Mouse (Mus musculus): ENCODE measurements around the gene Begain. TPM values are rescaled to one million over a fixed set of nuclear protein-coding genes. Genes with fewer than 3 reads are reported as not detected.
A peak's percentile ranks its signal among the peaks of the same experiment; 100 is the strongest.

Begain gene
- polyA plus RNA-seq, 1 experiment from 2014 or later: 34.0 TPM

DNA sequence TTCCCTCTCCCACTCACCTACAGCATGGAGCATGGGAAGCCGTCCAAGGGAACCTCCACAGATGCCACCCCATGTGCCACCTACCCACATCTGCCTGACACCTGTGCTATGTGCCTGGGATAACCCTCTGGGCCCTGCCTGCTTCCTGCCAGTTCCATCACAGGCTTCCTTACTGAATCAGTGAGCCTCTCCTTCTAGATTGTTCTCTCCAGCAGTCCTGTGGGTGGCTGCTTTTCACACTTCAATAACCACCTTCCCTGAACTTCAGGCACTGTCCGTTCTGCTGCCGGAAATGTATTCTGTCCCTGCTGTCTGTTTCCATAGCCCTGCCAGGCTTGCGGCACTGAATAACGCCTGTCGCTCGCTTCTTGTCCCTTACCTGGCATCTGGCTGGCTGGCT, 22.4 kb downstream of the Begain start:
- peaks cover 14% of the 10 kb centered on the region for H3K27me3 ChIP-seq (replicated peaks)

DNA sequence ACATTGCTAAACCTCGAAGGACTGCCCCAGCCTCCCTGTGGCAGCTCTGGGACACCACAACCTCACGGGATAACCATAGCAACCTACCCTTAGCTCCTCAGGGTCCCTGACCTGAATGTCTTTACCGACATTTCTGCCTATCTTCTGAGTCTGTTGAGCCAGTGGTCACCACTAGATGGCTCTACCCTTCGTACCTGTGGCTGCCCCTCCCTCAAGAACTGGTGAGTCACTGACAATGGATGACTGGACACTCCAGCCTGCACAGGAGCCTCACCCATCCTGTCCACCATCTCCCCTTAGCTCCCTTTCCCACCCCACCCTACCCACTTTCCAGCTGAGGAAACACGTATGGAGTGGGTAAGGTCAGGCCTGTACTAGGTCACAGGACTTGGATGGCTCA, 23.5 kb downstream of the Begain start:
- no peak overlapping the region for H3K4me3 ChIP-seq
- no peak; the same call in 1 of the 2 replicates for ATAC-seq (replicated peaks)
- no peaks in the 10 kb centered on the region for H3K36me3 ChIP-seq (replicated peaks)
- no peak overlapping the region for H3K4me2 ChIP-seq
- no peak overlapping the region for H3K27ac ChIP-seq
- H3K9me3 ChIP-seq: no peaks in the 10 kb centered on the region
- no peaks in the 10 kb centered on the region for H3K4me1 ChIP-seq
- H3K9ac ChIP-seq: no peak overlapping the region
- 28% methylated on average over 5 of the region's 5 CpGs for WGBS
- peaks cover 6% of the 10 kb centered on the region; the same call in 1 of the 2 replicates for H3K27me3 ChIP-seq (replicated peaks)

More for the DNA sequence above, 22.4 kb downstream of the Begain start:
- Histone ChIP-seq H3K4me2 (no peak overlapping the region), H3K4me1 (no peaks in the 10 kb centered on the region), H3K9me3 (no peaks in the 10 kb centered on the region), H3K36me3 (replicated peaks) (no peaks in the 10 kb centered on the region), H3K27ac (no peak overlapping the region), H3K4me3 (no peak overlapping the region), H3K9ac (no peak overlapping the region)
- WGBS: 74% methylated on average over 7 of the region's 7 CpGs
- ATAC-seq (replicated peaks): no peak

DNA sequence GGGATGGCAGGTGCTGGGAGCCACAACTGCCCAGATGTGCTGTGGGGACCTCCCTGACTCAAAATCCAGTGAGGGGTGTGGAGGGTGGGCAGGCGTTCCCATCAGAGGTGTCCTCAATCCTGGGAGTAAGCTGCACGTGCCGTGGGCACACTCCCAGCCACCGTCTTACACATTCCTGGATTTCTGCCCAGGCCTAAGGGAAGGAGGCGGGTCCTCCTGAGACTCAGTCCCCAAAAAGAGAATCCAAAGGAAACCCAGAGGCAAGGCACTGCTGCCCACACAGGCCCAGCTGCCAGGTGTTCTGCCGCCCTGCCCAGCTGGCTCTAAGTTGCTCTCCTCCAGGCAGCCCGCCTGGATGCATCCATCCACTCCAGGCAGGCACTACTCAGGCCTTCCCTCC, 28.7 kb downstream of the Begain start:
- Histone ChIP-seq H3K9ac (no peak overlapping the region), H3K4me1 (peaks cover 10% of the 10 kb centered on the region; the same call in 1 of the 2 replicates), H3K27me3 (replicated peaks) (peaks cover 4% of the 10 kb centered on the region; the same call in 1 of the 2 replicates), H3K4me2 (no peak overlapping the region), H3K4me3 (no peak overlapping the region), H3K36me3 (replicated peaks) (no peaks in the 10 kb centered on the region), H3K27ac (no peak overlapping the region), H3K9me3 (no peaks in the 10 kb centered on the region)
- 68% methylated on average over 7 of the region's 7 CpGs for WGBS
- no peak for ATAC-seq (replicated peaks)

DNA sequence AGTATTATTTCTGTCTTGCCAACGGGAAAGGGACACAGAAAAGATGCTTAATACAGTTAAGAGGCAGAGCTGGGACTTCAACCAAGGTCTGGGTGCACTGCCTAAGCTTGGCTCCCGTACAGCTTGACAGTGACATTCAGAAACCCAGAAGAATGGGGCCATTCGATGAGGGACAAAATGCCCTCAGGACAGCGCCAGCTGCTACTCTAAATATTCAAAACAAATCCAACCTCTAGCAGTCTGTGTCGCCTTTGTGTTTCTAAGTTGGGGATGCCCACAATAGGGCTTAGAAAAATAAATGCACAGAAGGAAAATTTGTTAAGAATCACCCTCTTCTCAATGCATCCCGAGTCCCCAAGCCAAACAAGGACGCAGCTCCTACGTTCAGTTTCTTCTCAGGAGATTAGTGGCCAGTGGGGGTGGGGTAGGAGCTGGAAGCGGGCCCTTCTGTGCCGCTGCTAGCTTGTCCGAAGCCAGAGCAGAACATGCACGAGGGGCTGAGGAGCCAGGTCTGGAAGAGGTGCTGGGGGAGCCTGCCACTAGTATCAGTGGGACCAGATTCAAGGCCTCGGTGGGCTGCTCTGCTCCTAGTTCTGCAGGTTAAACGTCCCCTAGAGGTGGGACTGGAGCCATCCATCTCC, 29.7 kb downstream of the Begain start:
- Histone ChIP-seq H3K4me1 (peaks cover 11% of the 10 kb centered on the region), H3K9me3 (no peaks in the 10 kb centered on the region), H3K4me2 (no peak overlapping the region), H3K36me3 (replicated peaks) (no peaks in the 10 kb centered on the region), H3K27me3 (replicated peaks) (peaks cover 6% of the 10 kb centered on the region; the same call in 1 of the 2 replicates), H3K9ac (no peak overlapping the region), H3K4me3 (no peak overlapping the region), H3K27ac (peak overlapping the region; percentile 9; the same call in 1 of the 2 replicates)
- ATAC-seq (replicated peaks): no peak; the same call in 1 of the 2 replicates
- 20% methylated on average over 14 of the region's 14 CpGs for WGBS

GRCm38 (mm10) chr12:109037026-109037425, 31.0 kb downstream of the Begain start:
- Histone ChIP-seq H3K4me3 (no peak overlapping the region), H3K36me3 (replicated peaks) (no peaks in the 10 kb centered on the region), H3K4me1 (peaks cover 17% of the 10 kb centered on the region), H3K27me3 (replicated peaks) (peaks cover 6% of the 10 kb centered on the region; the same call in 1 of the 2 replicates), H3K27ac (no peak overlapping the region), H3K4me2 (no peak overlapping the region), H3K9ac (no peak overlapping the region), H3K9me3 (no peaks in the 10 kb centered on the region)
- WGBS: 96% methylated on average over 2 of the region's 2 CpGs
- no peak for ATAC-seq (replicated peaks)

DNA sequence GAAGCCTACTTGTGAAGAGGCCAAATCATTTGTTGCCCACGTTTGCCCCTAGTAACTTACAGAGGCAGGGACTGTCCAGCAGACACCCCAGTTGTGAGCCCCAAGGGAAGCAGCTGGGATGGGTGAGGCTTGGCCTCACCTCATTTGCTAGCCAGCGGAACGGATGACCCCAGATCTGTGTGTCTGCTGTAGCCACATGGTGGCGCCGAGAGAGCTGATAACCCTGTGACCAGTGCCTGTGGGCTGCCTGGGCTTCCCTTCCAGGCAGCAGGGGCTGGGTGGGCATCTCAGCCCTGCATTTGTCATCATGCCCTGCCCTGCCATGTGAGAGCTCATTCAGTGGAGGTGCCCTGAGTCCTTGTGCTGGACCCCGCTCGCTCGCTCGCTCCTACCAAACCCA, 44.2 kb downstream of the Begain start:
- no peak overlapping the region for H3K9ac ChIP-seq
- no peaks in the 10 kb centered on the region for H3K36me3 ChIP-seq (replicated peaks)
- no peak for ATAC-seq (replicated peaks)
- H3K4me3 ChIP-seq: no peak overlapping the region
- H3K4me2 ChIP-seq: no peak overlapping the region
- no peaks in the 10 kb centered on the region for H3K9me3 ChIP-seq
- H3K27me3 ChIP-seq (replicated peaks): no peaks in the 10 kb centered on the region
- H3K4me1 ChIP-seq: no peaks in the 10 kb centered on the region
- H3K27ac ChIP-seq: no peak overlapping the region
- 64% methylated on average over 9 of the region's 9 CpGs for WGBS

DNA sequence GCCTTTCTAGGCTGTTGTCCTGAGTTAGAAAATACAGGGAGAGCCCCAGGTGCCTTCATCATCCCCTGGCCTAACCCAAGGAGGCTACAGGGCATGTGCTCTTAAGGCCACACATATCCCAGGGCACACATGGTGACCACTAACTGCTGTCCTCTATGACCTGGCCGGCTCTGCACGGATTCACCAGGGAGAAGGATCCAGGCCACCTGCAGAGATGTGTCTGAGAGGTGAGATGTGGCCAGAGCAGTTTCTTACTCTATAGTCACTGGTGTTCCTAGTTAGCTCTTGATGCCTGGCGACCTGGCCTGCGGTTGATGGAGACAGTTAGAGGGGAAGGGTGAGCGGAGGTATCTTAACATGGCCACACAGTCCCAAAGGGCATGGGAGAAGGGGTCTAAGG, 45.1 kb downstream of the Begain start:
- H3K4me1 ChIP-seq: no peaks in the 10 kb centered on the region
- no peaks in the 10 kb centered on the region for H3K36me3 ChIP-seq (replicated peaks)
- no peak overlapping the region for H3K4me2 ChIP-seq
- no peak for ATAC-seq (replicated peaks)
- no peaks in the 10 kb centered on the region for H3K9me3 ChIP-seq
- WGBS: 84% methylated on average over 5 of the region's 5 CpGs
- no peaks in the 10 kb centered on the region for H3K27me3 ChIP-seq (replicated peaks)
- H3K27ac ChIP-seq: no peak overlapping the region
- no peak overlapping the region for H3K4me3 ChIP-seq
- no peak overlapping the region for H3K9ac ChIP-seq

- no peaks in the 10 kb centered on the region for H3K4me1 ChIP-seq
- 88% methylated on average over 10 of the region's 10 CpGs for WGBS
- no peak overlapping the region for H3K4me3 ChIP-seq
- no peaks in the 10 kb centered on the region for H3K36me3 ChIP-seq (replicated peaks)
- H3K4me2 ChIP-seq: no peak overlapping the region
- H3K27ac ChIP-seq: no peak overlapping the region
- H3K9me3 ChIP-seq: no peaks in the 10 kb centered on the region
- H3K9ac ChIP-seq: no peak overlapping the region
- ATAC-seq (replicated peaks): no peak
- H3K27me3 ChIP-seq (replicated peaks): no peaks in the 10 kb centered on the region
Measured at GRCm38 (mm10) chr12:109022181-109022691, 45.8 kb downstream of the Begain start.

DNA sequence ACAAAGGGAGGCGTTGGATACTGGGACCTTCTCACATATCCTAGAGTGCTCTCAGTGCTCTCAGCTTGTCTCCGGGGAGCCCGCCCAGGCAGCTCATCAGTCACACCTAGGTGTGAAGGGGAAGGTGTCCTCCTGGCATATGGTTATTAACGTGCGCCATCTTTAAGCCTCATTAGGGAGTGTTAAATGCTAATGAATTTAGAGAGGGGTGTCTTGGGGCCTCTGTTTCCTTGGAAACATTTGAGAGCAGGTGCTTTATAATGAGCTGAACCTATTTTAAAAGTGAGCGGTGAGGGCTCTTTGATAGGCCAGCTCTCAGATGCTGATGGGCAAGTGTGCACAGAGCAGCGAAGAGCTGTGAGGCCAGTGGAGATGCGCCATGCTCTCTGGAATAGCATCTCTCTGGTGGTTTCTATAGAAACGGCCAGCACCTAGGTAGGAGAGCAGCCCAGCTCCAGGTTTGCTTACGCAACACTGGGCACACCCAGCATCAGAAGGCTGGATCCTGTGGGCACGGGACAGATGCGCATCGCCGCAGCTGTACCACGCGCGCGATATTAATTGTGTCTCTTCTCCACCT, 57.9 kb downstream of the Begain start:
- Histone ChIP-seq H3K4me3 (no peak overlapping the region), H3K4me1 (peaks cover 27% of the 10 kb centered on the region), H3K9me3 (no peaks in the 10 kb centered on the region), H3K36me3 (replicated peaks) (no peaks in the 10 kb centered on the region), H3K4me2 (peak overlapping the region; percentile 24), H3K27ac (peak overlapping the region; percentile 48), H3K9ac (no peak overlapping the region), H3K27me3 (replicated peaks) (no peaks in the 10 kb centered on the region)
- peak; percentile 84 for ATAC-seq (replicated peaks)
- 57% methylated on average over 18 of the region's 18 CpGs for WGBS

DNA sequence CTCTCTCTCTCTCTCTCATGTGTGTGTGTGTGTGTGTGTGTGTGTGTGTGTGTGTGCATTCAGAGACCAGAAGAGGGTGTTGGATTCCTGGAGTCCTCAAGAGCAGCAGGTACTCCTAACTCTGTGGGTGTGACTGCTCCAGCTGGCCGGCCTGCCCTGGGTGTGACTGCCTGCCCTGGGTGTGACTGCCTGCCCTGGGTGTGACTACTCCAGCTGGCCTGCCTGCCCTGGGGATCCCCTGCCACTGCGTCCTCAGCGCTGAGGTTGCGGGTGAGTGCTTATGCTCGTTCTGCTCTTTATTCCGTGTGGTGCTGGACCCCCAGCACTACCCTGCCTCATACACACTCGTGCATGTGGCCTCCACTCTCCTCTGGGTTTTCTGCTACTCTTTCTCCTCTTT, 65.0 kb downstream of the Begain start:
- Histone ChIP-seq H3K4me3 (no peak overlapping the region), H3K36me3 (replicated peaks) (no peaks in the 10 kb centered on the region), H3K9me3 (no peaks in the 10 kb centered on the region), H3K27me3 (replicated peaks) (no peaks in the 10 kb centered on the region), H3K4me1 (peaks cover 13% of the 10 kb centered on the region), H3K27ac (no peak overlapping the region), H3K4me2 (no peak overlapping the region), H3K9ac (no peak overlapping the region)
- 65% methylated on average over 7 of the region's 7 CpGs for WGBS
- ATAC-seq (replicated peaks): no peak

- no peak overlapping the region for H3K4me2 ChIP-seq
- H3K27me3 ChIP-seq (replicated peaks): no peaks in the 10 kb centered on the region
- H3K4me1 ChIP-seq: peaks cover 10% of the 10 kb centered on the region; the same call in 1 of the 2 replicates
- H3K36me3 ChIP-seq (replicated peaks): no peaks in the 10 kb centered on the region
- H3K27ac ChIP-seq: no peak overlapping the region
- no peak overlapping the region for H3K4me3 ChIP-seq
- no peak for ATAC-seq (replicated peaks)
- 68% methylated on average over 8 of the region's 8 CpGs for WGBS
- H3K9ac ChIP-seq: no peak overlapping the region
- no peaks in the 10 kb centered on the region for H3K9me3 ChIP-seq
Measured at GRCm38 (mm10) chr12:108997249-108997648, 70.8 kb downstream of the Begain start.

GRCm38 (mm10) chr12:108995976-108996636, 71.9 kb downstream of the Begain start:
- Histone ChIP-seq H3K27ac (no peak overlapping the region), H3K4me1 (peaks cover 10% of the 10 kb centered on the region; the same call in 1 of the 2 replicates), H3K9ac (no peak overlapping the region), H3K27me3 (replicated peaks) (no peaks in the 10 kb centered on the region), H3K4me3 (no peak overlapping the region), H3K9me3 (no peaks in the 10 kb centered on the region), H3K4me2 (no peak overlapping the region), H3K36me3 (replicated peaks) (no peaks in the 10 kb centered on the region)
- ATAC-seq (replicated peaks): no peak
- 83% methylated on average over 12 of the region's 12 CpGs for WGBS
